Mouse (Mus musculus) G1E-ER4 (cell line): Measurements from ENCODE around the gene Banp. TPM values are rescaled to one million over a fixed set of nuclear protein-coding genes. Genes with fewer than 3 reads are reported as not detected.

Experiments
- GATA1 ChIP-seq: IDR thresholded peaks from one replicate; pipeline ENCODE4 v1.8.0; 2012; ENCODE audit warnings: low read length, inconsistent platforms
- polyA plus RNA-seq: library from polyadenylated mRNA; stranded (reverse); fragments of >175 nt; gene quantifications from 2 replicates; pipeline ENCODE4 v1.2.3, GENCODE M21; 2012

Banp gene
- polyA plus RNA-seq, 1 experiment = 83.4 TPM

GRCm38 (mm10) chr8:121943057-121943540 is 6.5 kb upstream of the Banp start:
- TF ChIP-seq GATA1 = no peak

DNA sequence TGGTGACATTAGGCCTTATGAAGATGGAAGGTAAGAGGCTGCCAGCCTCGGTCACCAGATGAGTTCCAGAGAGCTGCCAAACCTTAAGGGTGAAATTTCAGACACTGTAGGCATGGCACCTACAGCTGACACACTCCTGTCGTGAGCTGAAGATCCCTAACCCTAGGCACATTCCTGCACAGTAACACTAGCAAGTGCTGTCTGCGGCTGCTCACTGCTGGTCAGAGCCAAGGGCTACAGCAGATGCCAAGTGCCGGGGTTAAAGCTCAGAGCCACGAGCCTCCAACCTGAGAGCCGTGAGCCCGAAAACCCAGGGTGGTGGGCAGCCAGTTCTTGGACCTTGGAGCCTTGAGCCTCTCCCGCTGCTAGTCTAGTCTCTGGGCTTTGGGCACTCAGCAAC is 5.8 kb upstream of the Banp start:
- no peak for TF ChIP-seq GATA1

DNA sequence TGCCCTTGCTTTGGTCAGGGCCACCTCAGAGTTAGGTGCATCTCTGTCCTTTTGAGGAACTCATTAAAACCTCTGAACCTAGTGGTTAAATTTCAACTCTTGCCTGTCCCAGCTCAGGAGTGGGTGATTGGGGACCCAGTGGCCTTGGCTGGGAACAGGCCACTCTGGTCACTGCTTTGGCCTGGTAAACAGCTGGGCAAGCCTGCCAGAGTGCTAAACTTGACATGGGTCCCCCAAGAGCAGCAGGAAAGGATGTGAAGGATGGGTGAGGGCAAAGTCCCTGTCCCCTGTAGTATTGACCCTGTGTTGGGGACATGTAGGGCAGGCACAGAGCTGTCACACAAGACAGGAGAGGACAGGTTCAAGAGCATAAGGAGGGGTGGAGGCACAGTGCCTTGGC is 4.7 kb upstream of the Banp start, which contains the start of gene Car5a:
Gene Car5a, minus strand, starts transcription at position 74 of the 400 bp plus-strand sequence.
- TF ChIP-seq GATA1 = no peak

DNA sequence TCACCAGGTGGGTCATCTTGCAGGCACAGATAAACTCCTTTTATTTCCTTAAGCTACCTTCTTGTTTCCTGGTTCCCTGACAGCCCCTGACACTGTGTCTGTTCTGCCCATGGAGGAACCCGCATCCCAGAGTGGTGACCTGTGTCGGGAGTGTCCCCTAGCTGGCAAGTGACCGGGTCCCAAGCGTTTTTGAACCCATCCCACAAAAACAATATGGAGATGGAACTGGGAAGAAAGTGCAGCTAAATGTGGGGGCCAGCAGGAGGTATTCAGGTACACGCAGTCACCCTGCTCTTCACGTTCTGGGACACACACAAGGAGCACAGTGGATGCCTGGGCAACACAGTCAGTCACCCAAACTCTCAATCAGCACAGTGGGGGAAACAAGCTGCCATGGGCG is 3.2 kb upstream of the Banp start:
- TF ChIP-seq GATA1 = no peak

DNA sequence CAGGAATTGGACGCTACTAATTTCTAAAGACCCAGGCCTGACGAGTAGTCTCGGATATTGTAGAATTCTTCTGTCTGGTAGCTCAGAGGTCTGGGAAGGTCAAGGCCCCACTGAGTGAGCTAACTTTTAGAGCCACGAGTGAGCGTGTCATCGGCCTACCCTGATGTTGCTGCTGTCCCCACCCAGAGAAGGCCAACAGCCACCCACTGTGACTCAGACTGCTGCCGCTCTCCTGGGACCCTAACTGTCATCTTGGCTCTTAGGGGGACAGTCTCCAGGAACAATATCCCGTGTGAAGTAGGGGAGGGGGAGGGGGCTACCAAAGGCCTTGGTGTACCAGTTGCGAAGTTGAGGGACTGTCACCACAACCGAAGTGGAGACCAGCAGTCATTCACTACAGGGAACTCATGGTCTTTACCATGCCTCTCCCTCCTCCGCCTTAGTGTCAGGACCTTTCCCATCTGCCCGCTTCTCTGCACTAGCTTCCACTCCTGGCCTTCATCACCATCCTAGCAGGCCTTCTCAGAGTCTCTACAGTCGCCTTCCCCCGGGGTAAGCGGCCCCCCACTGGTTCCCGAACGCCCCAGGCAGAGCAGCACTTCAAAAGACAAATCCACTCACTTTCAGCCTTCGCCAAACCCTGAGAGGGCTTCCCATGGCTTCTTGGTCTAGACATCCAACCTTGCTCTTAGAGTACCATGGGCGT is 2.4 kb upstream of the Banp start:
- no peak for TF ChIP-seq GATA1

GRCm38 (mm10) chr8:121947753-121948141 is 1.8 kb upstream of the Banp start:
- TF ChIP-seq GATA1 = no peak

DNA sequence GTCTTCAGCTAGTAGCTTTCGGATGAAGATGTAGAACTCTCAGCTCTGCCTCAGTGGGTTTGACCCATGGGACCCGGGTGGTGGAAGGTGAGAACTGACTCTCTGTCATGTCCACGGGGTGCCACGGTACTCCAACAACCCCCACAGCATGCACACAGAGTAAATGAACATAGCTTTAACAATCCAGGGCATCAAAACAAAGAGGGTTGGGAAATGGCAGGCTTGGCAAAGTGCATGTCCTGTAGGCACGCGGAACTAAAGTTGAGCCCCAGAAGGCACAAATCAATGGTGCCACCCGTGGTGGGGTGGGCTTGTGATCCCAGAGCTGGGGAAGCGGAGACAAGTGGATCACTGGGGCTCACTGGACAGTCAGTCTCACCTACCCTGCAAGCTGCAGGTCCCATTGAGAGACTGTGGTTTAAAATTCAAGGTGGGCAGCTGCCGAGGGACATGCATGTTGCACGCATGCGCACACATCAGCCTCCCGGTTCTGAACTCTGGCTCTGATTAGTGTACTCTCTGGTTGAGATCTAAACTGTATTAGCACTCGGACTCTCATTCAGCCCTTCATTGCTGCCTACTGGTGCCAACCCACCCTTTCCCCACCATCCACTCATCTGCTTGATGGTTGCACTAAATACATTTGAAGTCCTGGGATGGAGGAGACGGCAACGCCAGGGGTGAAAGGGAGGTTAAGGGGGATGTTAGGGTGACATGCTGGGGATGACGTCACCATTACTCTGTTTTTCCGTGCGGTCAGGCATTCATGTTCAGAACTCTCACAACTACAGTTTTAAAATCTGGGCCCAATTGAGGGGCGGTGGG is 1.0 kb upstream of the Banp start:
- no peak for TF ChIP-seq GATA1

- TF ChIP-seq GATA1 = no peak
Measured at GRCm38 (mm10) chr8:121949941-121950748, 595 bp downstream of the Banp start.

GRCm38 (mm10) chr8:121950749-121951655 is 1.5 kb downstream of the Banp start:
- no peak for TF ChIP-seq GATA1

- TF ChIP-seq GATA1 = no peak
Measured at GRCm38 (mm10) chr8:121951656-121952009, 2.1 kb downstream of the Banp start.

- TF ChIP-seq GATA1 = no peak
Measured at GRCm38 (mm10) chr8:121952122-121952521, 2.6 kb downstream of the Banp start.

GRCm38 (mm10) chr8:121952800-121953199 is 3.2 kb downstream of the Banp start:
- no peak for TF ChIP-seq GATA1

- no peak for TF ChIP-seq GATA1
Measured at GRCm38 (mm10) chr8:121953821-121954545, 4.4 kb downstream of the Banp start.

GRCm38 (mm10) chr8:121954981-121955555 is 5.5 kb downstream of the Banp start:
- TF ChIP-seq GATA1 = no peak
